Mouse (Mus musculus) adrenal gland, adult 2 months (tissue): Measurements from ENCODE around the gene Casq2. TPM values are rescaled to one million over a fixed set of nuclear protein-coding genes. Genes with fewer than 3 reads are reported as not detected.

ENCODE experiments used
- DNase-seq: peaks from one replicate; pipeline ENCODE4 v3.0.0; 2021
- polyA plus RNA-seq: library from polyadenylated mRNA; depleted of rRNA; stranded (reverse); fragments of >200 nt; gene quantifications from 2 replicates; pipeline ENCODE4 v1.2.3, GENCODE M21; 2012; rRNA removed
- total RNA-seq, 2 experiments: library from RNA; stranded (reverse); gene quantifications; 2 replicates each; pipeline ENCODE4 v1.2.3; 2021

Gene Casq2
- total and polyA plus RNA-seq, 3 experiments: 0.11 to 2.0 (median 1.7) TPM

GRCm38 (mm10) chr3:102193488-102194290 lies 107.5 kb downstream of the Casq2 start:
- DNase-seq: peak; percentile 4

GRCm38 (mm10) chr3:102194291-102195051 lies 108.3 kb downstream of the Casq2 start:
- DNase-seq: no peak

- DNase-seq: no peak
Measured at GRCm38 (mm10) chr3:102195762-102196161, 109.5 kb downstream of the Casq2 start.

Other genes starting within 250 kb of the Casq2 start
- gene Mab21l3, start 237.5 kb upstream of the Casq2 start, total RNA-seq: 1 to 10 TPM in 1 of 2 experiments, under 1 TPM in 1; 0.23 to 1.2 TPM
- 0.33 and 0.42 TPM in 2 replicates for gene Mab21l3, start 237.5 kb upstream of the Casq2 start, polyA plus RNA-seq
- 10 to 100 TPM; 11.3 to 12.1 TPM for gene Slc22a15, start 162.0 kb upstream of the Casq2 start, total RNA-seq
- gene Slc22a15, start 162.0 kb upstream of the Casq2 start, polyA plus RNA-seq: 6.5 and 6.9 TPM in 2 replicates
- not detected for gene Nhlh2, start 76.3 kb upstream of the Casq2 start, total RNA-seq
- not detected in 2 replicates for gene Nhlh2, start 76.3 kb upstream of the Casq2 start, polyA plus RNA-seq
- 10 to 100 TPM; 33.2 to 33.4 TPM for gene Vangl1, start 118.3 kb downstream of the Casq2 start, total RNA-seq
- 19.4 and 27.3 TPM in 2 replicates for gene Vangl1, start 118.3 kb downstream of the Casq2 start, polyA plus RNA-seq